Mouse (Mus musculus) bone marrow macrophage, adult 2 months (primary cell): ENCODE data around the gene Ssr2.

Experiments
- CTCF ChIP-seq: IDR thresholded peaks from 2 replicates; pipeline ENCODE4 v1.5.1; 2012; ENCODE audit warnings: low read depth, mild to moderate bottlenecking, low read length, moderate library complexity
- POLR2A ChIP-seq: IDR thresholded peaks from 2 replicates; pipeline ENCODE4 v1.6.1; 2012; ENCODE audit warnings: mild to moderate bottlenecking, low read depth, low read length, borderline replicate concordance

DNA sequence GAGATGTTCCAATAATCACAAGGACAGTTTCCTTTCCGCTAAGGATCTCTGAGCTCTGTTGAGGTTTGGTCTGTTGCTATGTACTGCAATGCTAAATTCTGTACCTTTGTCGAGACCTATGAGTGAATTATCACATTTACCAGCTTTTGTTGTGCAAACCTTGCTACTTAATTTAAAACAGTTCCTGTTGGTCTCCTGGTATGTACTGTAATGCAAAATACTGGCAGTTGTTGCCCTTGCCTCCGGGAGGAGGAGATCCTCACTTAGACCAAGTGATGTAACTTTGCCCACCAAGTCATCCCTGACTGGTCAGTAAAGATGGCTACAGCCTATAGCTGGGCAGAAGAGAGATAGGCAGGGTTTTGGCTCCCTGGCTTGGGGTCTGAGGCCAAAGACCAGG lies at the start of gene Ssr2:
- TF ChIP-seq CTCF = no peak
- no peak for TF ChIP-seq POLR2A
